Mouse (Mus musculus) heart, embryonic 13.5 days (tissue): ENCODE results near the gene Olfr149. TPM values are rescaled to one million over a fixed set of nuclear protein-coding genes. Genes with fewer than 3 reads are reported as not detected.
"Not testable (repeated sequence)": the region's sequence is repeated elsewhere in the genome, so short reads cannot be mapped to it uniquely, and the experiment has no call there.

Experiments
- ATAC-seq: fragments of 200-750 bp; cut with Nextera tagmentation; 2 replicates; pipeline ENCODE4 v1.8.0; 2017; ENCODE audit warnings: moderate TSS enrichment; ENCODE audit not compliant: insufficient number of reproducible peaks, low FRiP score, low TSS enrichment; ENCODE audit errors: extremely low read depth
- H3K27ac ChIP-seq: fragments of 300-500 bp; sonication (generic); replicated peaks from 2 replicates; pipeline ENCODE4 v1.5.1; 2015; ENCODE audit warnings: moderate library complexity, mild to moderate bottlenecking, inconsistent platforms
- H3K27me3 ChIP-seq: fragments of 300-500 bp; sonication (generic); replicated peaks from 2 replicates; pipeline ENCODE4 v1.6.1; 2015; ENCODE audit warnings: mild to moderate bottlenecking, inconsistent platforms
- H3K36me3 ChIP-seq: fragments of 300-500 bp; sonication (generic); 2 replicates; pipeline ENCODE4 v1.6.1; 2015; ENCODE audit warnings: mild to moderate bottlenecking, inconsistent platforms
- H3K4me1 ChIP-seq: fragments of 300-500 bp; sonication (generic); 2 replicates; pipeline ENCODE4 v1.6.1; 2015; ENCODE audit warnings: inconsistent platforms
- H3K4me2 ChIP-seq: fragments of 300-500 bp; sonication (generic); 2 replicates; pipeline ENCODE4 v1.6.1; 2015; ENCODE audit warnings: inconsistent platforms, mild to moderate bottlenecking, moderate library complexity
- H3K4me3 ChIP-seq: fragments of 300-500 bp; sonication (generic); 2 replicates; pipeline ENCODE4 v1.5.1; 2015; ENCODE audit warnings: moderate library complexity, mild to moderate bottlenecking, inconsistent platforms
- H3K9ac ChIP-seq: fragments of 300-500 bp; sonication (generic); 2 replicates; pipeline ENCODE4 v1.6.1; 2015; ENCODE audit warnings: inconsistent platforms, mild to moderate bottlenecking, moderate library complexity
- H3K9me3 ChIP-seq: fragments of 300-500 bp; sonication (generic); 2 replicates; pipeline ENCODE4 v1.6.1; 2016; ENCODE audit warnings: inconsistent platforms
- WGBS: fragments of 180-500 bp; shearing (Covaris S2); methylation state at CpG from one replicate; pipeline ENCODE4 v1.1.7; 2015; ENCODE audit warnings: mixed read lengths; 5-methylcytosine and 5-hydroxymethylcytosine counted together
- polyA plus RNA-seq: library from polyadenylated mRNA; unstranded; fragments of >200 nt; fragmentation: Nextera tagmentation; extraction: Ambion mirVana; gene quantifications from 2 replicates; pipeline ENCODE4 v1.2.1, GENCODE M21; 2015

The Olfr149 gene
- polyA plus RNA-seq, result not detected in 2 replicates

DNA sequence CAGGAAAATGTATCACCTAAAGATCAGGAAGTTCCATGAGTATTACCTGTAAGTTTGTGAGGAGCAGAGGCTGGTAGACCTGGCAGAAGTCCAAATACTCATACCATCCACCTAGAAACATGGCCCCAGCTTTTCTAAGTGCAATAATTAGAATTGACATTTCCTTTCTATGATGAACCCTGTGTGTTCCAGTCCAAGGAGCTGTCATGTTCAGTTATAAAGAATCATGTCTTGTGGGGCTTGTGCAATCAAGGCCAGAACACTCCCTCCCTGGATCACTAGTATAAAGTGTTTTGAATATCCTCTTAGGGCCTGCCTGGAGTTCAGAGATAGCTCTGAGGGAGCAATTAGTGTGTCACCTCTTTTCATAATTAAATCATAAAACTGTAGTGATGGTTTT is at the start of gene Olfr149:
TSS of gene Olfr149 (minus strand) at position 101 of the 400 bp plus-strand sequence.
- Histone ChIP-seq H3K4me1 (0 out of 2 replicates have a peak, but pooled peaks cover 4% of the 10 kb centered on the region), H3K4me3 (no peak within 1 kb of the TSS), H3K27ac (no peak within 1 kb of the TSS), H3K36me3 (no peaks in the 10 kb centered on the region), H3K9ac (no peak within 1 kb of the TSS), H3K27me3 (no peaks in the 10 kb centered on the region), H3K9me3 (no peaks in the 10 kb centered on the region), H3K4me2 (no peak within 1 kb of the TSS)
- no peak for ATAC-seq

- H3K9me3 ChIP-seq, result no peaks in the 10 kb centered on the region
- no peaks in the 10 kb centered on the region for H3K36me3 ChIP-seq
- H3K4me1 ChIP-seq, result no peaks in the 10 kb centered on the region
- no peaks in the 10 kb centered on the region for H3K27me3 ChIP-seq
- no peak overlapping the region for H3K4me3 ChIP-seq
- WGBS, result 69% methylated on average over 1 of the region's 1 CpGs
- H3K27ac ChIP-seq, result no peak overlapping the region
- no peak overlapping the region for H3K4me2 ChIP-seq
- no peak for ATAC-seq
- H3K9ac ChIP-seq, result no peak overlapping the region
These were observed 39.5 kb upstream of the Olfr149 start for GRCm38 (mm10) chr9:39746428-39746827.

GRCm38 (mm10) chr9:39745949-39746348 is 39.0 kb upstream of the Olfr149 start, which contains the start of gene Olfr967:
Gene Olfr967, plus strand, starts transcription at chr9:39746249.
- H3K4me3 ChIP-seq, result no peak within 1 kb of the TSS
- no peaks in the 10 kb centered on the region for H3K27me3 ChIP-seq
- no peak within 1 kb of the TSS for H3K9ac ChIP-seq
- H3K4me1 ChIP-seq, result no peaks in the 10 kb centered on the region
- no peak for ATAC-seq
- no peak within 1 kb of the TSS for H3K27ac ChIP-seq
- no peaks in the 10 kb centered on the region for H3K9me3 ChIP-seq
- H3K4me2 ChIP-seq, result no peak within 1 kb of the TSS
- no peaks in the 10 kb centered on the region for H3K36me3 ChIP-seq

DNA sequence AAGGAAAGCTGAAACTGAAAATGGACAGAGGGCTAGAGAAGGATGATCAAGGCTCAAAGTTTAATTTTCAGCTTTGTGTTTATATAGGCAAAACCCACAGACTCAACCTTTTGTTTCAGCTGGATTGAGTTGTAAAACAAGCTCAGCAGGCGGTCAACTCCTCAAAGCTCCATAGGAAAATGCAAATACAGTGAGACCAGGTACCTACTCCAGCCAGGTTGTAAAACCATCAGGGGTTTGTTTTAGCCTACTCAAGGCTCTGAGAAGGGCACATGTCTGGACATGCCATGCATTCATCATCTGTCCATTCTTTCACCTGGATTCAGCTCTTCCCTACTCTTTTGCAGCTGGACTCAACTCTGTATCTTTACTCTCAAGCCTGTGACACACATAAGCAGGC is 33.8 kb upstream of the Olfr149 start:
- no peak for ATAC-seq
- Histone ChIP-seq H3K36me3 (no peaks in the 10 kb centered on the region), H3K9ac (no peak overlapping the region), H3K4me3 (no peak overlapping the region), H3K4me1 (no peaks in the 10 kb centered on the region), H3K4me2 (no peak overlapping the region), H3K27me3 (no peaks in the 10 kb centered on the region), H3K27ac (no peak overlapping the region), H3K9me3 (no peaks in the 10 kb centered on the region)
- WGBS, result 69% methylated on average over 1 of the region's 1 CpGs

GRCm38 (mm10) chr9:39730678-39731077 is 23.8 kb upstream of the Olfr149 start, which contains the start of gene Olfr150:
Gene Olfr150, plus strand, starts transcription at chr9:39730978.
- Histone ChIP-seq H3K27ac (no peak within 1 kb of the TSS), H3K4me2 (no peak within 1 kb of the TSS), H3K4me1 (no peaks in the 10 kb centered on the region), H3K27me3 (no peaks in the 10 kb centered on the region), H3K36me3 (no peaks in the 10 kb centered on the region), H3K9me3 (no peaks in the 10 kb centered on the region), H3K9ac (no peak within 1 kb of the TSS), H3K4me3 (no peak within 1 kb of the TSS)
- ATAC-seq, result no peak

- no peak for ATAC-seq
- Histone ChIP-seq H3K9me3 (no peaks in the 10 kb centered on the region), H3K4me2 (no peak within 1 kb of the TSS), H3K36me3 (no peaks in the 10 kb centered on the region), H3K27me3 (no peaks in the 10 kb centered on the region), H3K4me1 (0 out of 2 replicates have a peak, but pooled peaks cover 4% of the 10 kb centered on the region), H3K27ac (no peak within 1 kb of the TSS), H3K9ac (no peak within 1 kb of the TSS), H3K4me3 (no peak within 1 kb of the TSS)
These were observed 4.1 kb upstream of the Olfr149 start, which contains the start of gene Olfr965 for GRCm38 (mm10) chr9:39711053-39711452. Gene Olfr965, plus strand, starts transcription at chr9:39711353.

DNA sequence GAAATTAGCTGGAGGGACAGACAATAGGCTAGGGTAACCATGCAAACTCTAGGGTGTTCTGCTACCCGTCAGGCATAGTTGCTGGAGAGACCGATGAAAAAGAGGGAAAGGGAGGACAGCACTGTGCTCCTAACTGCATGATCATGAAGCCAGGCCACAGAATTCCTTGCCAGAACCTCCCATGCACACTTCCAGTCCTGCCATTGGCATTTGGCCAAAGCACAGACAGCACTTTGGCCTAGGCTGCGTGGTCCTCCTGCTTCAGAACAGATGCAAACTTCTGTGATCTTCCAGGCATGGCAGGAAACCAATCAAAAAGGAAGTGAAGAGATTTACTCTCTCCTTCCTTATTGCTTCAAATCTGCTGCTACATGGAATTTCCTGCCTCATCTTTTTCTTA is 2.0 kb upstream of the Olfr149 start:
- no peaks in the 10 kb centered on the region for H3K27me3 ChIP-seq
- no peak overlapping the region for H3K4me3 ChIP-seq
- H3K36me3 ChIP-seq, result no peaks in the 10 kb centered on the region
- no peaks in the 10 kb centered on the region for H3K9me3 ChIP-seq
- no peak overlapping the region for H3K4me2 ChIP-seq
- WGBS, result 44% methylated on average over 3 of the region's 3 CpGs
- no peak for ATAC-seq
- H3K27ac ChIP-seq, result no peak overlapping the region; the same call in 1 of the 2 replicates
- no peak overlapping the region for H3K9ac ChIP-seq
- 0 out of 2 replicates have a peak, but pooled peaks cover 4% of the 10 kb centered on the region for H3K4me1 ChIP-seq

DNA sequence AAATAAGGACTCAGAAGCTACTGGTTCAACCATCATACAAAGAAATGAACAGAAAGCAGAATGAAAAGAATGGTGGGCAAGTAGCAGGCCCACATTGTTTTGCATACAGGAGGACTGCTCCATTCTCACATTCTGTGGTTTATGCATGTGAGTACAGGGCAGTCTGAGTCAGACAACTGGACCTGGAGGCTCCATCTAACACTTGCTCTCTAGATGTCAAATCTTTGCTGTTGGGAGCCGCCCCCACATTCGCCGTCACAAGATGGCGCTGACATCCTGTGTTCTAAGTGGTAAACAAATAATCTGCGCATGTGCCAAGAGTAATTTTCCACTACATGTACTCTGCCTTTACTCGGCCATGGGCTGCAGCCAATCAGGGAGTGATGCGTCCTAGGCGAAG is 5.8 kb downstream of the Olfr149 start:
- ATAC-seq, H3K9me3 ChIP-seq, H3K4me1 ChIP-seq, H3K27me3 ChIP-seq, H3K9ac ChIP-seq, H3K4me3 ChIP-seq, H3K36me3 ChIP-seq, H3K4me2 ChIP-seq, H3K27ac ChIP-seq: not testable (repeated sequence)
- WGBS, result 81% methylated on average over 8 of the region's 8 CpGs

- Histone ChIP-seq H3K4me2 (no peak overlapping the region), H3K9me3 (no peaks in the 10 kb centered on the region), H3K27me3 (no peaks in the 10 kb centered on the region), H3K27ac (no peak overlapping the region), H3K36me3 (no peaks in the 10 kb centered on the region), H3K4me3 (no peak overlapping the region), H3K9ac (no peak overlapping the region), H3K4me1 (no peaks in the 10 kb centered on the region)
- WGBS, result 52% methylated on average over 2 of the region's 2 CpGs
- no peak for ATAC-seq
These were observed 27.6 kb downstream of the Olfr149 start for GRCm38 (mm10) chr9:39679280-39679679.

- H3K9ac ChIP-seq, result no peak overlapping the region
- no peak overlapping the region for H3K27ac ChIP-seq
- no peaks in the 10 kb centered on the region for H3K9me3 ChIP-seq
- no peaks in the 10 kb centered on the region for H3K27me3 ChIP-seq
- no peak overlapping the region for H3K4me2 ChIP-seq
- WGBS, result 78% methylated on average over 2 of the region's 2 CpGs
- no peak overlapping the region for H3K4me3 ChIP-seq
- ATAC-seq, result no peak
- H3K36me3 ChIP-seq, result no peaks in the 10 kb centered on the region
- no peaks in the 10 kb centered on the region for H3K4me1 ChIP-seq
These were observed 28.4 kb downstream of the Olfr149 start for GRCm38 (mm10) chr9:39678557-39678956.

DNA sequence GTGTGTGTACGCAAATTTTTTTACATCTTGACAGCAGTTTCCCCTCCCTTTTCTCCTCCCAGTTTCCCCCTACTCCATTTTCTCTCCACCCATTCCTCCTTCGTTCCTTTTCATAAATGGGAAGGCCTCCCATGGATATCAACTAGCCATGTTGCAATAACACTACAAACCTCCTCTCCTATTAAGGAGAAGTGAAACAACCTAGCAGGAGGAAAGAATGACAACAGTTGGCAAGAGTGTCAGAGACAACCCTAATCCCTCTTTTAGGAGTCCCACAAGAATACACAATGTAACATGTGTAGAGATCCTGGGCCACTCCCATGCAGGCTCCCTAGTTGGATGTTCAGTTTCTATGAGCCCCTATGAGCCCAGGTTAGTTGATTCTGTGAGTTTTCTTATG is 32.1 kb downstream of the Olfr149 start:
- Histone ChIP-seq H3K27ac (no peak overlapping the region), H3K4me1 (no peaks in the 10 kb centered on the region), H3K27me3 (no peaks in the 10 kb centered on the region), H3K9me3 (no peaks in the 10 kb centered on the region), H3K4me2 (no peak overlapping the region), H3K4me3 (no peak overlapping the region), H3K36me3 (no peaks in the 10 kb centered on the region), H3K9ac (no peak overlapping the region)
- no peak for ATAC-seq
- WGBS, result 70% methylated on average over 2 of the region's 2 CpGs

DNA sequence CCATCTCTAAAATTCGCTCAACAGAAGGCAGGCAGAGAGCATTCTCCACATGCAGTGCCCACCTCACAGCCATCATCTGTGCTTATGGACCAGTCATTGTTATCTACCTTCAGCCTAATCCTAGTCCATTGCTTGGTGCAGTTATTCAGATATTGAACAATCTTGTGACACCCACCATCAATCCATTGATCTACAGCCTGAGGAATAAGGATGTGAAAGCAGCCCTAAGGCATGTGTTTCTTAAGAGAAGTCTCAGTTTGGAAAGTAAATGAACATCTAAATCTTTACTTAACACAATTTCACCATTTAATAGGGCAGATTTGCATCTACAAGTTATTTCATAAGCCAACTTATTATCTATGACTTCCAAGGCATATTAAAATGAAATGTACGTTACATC is 37.2 kb downstream of the Olfr149 start:
- H3K4me3 ChIP-seq, result no peak overlapping the region
- H3K27ac ChIP-seq, result no peak overlapping the region
- 56% methylated on average over 2 of the region's 2 CpGs for WGBS
- H3K36me3 ChIP-seq, result no peaks in the 10 kb centered on the region
- H3K9me3 ChIP-seq, result no peaks in the 10 kb centered on the region; the same call in 1 of the 2 replicates
- ATAC-seq, result no peak
- H3K27me3 ChIP-seq, result no peaks in the 10 kb centered on the region
- no peak overlapping the region for H3K4me2 ChIP-seq
- no peaks in the 10 kb centered on the region for H3K4me1 ChIP-seq
- no peak overlapping the region for H3K9ac ChIP-seq
